In the genomic region with DNA sequence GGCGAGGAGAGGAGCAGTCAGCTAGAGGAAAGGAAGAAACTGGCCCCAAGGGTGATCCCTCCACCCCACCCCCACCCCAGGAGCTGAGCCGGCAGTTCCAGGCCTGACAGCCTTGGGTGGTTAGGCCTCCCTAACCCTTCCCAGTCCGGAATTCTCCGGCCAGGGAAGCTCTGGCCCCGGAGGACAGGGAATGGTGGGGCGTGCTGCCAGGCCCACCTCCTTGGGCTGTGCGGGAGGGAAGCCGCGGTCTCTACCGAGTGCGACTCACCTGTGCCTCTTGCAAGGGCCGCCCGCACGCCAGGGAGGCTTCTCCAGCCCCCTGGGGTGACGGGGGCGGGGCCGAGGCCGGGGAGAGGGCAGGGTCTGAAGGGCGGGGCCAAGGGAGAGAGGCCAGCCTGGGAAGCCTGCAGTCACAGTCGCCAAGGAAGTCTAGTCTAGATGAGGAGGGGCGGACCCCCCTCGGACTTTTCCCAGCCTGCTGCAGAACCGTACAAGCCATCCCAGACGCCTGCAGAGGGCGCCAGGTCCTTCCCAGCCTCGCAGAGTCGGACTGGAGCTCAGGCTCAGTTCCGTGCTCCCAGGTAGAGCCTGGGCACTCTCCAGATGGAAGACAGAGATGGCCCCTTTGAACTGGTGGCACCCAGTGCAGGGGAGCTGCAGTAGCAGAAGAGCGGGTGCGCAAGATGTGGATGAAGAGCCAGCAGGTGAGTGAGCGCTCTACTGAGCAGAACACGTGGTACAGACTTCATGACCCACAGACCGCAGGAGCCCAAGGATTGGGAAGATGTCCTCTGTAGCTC, we compare ENCODE assay signal across 8 mouse cellular contexts. TPM values are rescaled to one million over a fixed set of nuclear protein-coding genes. Genes with fewer than 3 reads are reported as not detected.
DNase-seq lines count a peak whose midpoint lies in the region; ATAC-seq and TF ChIP-seq lines count a peak whose summit lies in the region.

A gene (minus strand): TSS at position 590 of the 800 bp plus-strand sequence.

- WGBS in bone marrow, adult 2 months, result 8% methylated on average over 33 of the region's 33 CpGs
- 3% methylated on average over 33 of the region's 33 CpGs for WGBS in embryonic facial prominence, embryonic 15.5 days
- WGBS in liver, embryonic 13.5 days (ENCODE audit: insufficient replicate concordance), result under 1% methylated on average over 33 of the region's 33 CpGs
- 2% methylated on average over 33 of the region's 33 CpGs for WGBS in neural tube, embryonic 12.5 days

- peak; percentile 80 for DNase-seq in 3T3-L1 (ENCODE audit: low read depth, low spot score)
- DNase-seq in heart, adult 9 months (ENCODE audit: low spot score in 2 of 2), result peak; percentile 73 to 78
- DNase-seq in kidney, adult 9 months, result peak; percentile 97
- DNase-seq in liver, embryonic 13.5 days, result peak; percentile 86

- peak within 1 kb of the TSS; percentile 70 for H3K4me3 ChIP-seq in bone marrow, adult 2 months (replicated peaks; ENCODE audit: control insufficient read depth, low read depth, low read length)
- H3K4me3 ChIP-seq in embryonic facial prominence, embryonic 15.5 days (replicated peaks), result peak within 1 kb of the TSS; percentile 42
- peak within 1 kb of the TSS; percentile 80 for H3K4me3 ChIP-seq in liver, embryonic 13.5 days (replicated peaks)
- peak within 1 kb of the TSS; percentile 24 for H3K4me3 ChIP-seq in neural tube, embryonic 12.5 days
- peak within 1 kb of the TSS; percentile 87 for H3K4me3 ChIP-seq in testis, adult 2 months (ENCODE audit: control insufficient read depth, low read depth, low read length)

- peak; percentile 49; the same call in 1 of the 2 replicates for TF ChIP-seq POLR2A in bone marrow, adult 2 months (IDR thresholded peaks at IDR 0.05; ENCODE audit: borderline replicate concordance, control insufficient read depth, low read depth, low read length)
- TF ChIP-seq POLR2A in testis, adult 2 months (IDR thresholded peaks at IDR 0.05; ENCODE audit: control insufficient read depth, low read depth, low read length), result 0 out of 2 replicates have a peak, but pooled peaks have one; percentile 19

- peaks cover 11% of the 10 kb centered on the region; the same call in 1 of the 2 replicates for H3K27me3 ChIP-seq in embryonic facial prominence, embryonic 15.5 days
- no peaks in the 10 kb centered on the region for H3K27me3 ChIP-seq in liver, embryonic 13.5 days
- H3K27me3 ChIP-seq in neural tube, embryonic 12.5 days (replicated peaks), result peaks cover 34% of the 10 kb centered on the region
- H3K27me3 ChIP-seq in testis, adult 2 months (ENCODE audit: control insufficient read depth, insufficient read depth, low read length), result no peaks in the 10 kb centered on the region

- H3K4me1 ChIP-seq in bone marrow, adult 2 months (ENCODE audit: control insufficient read depth, insufficient read depth, low read length), result 0 out of 2 replicates have a peak, but pooled peaks cover 2% of the 10 kb centered on the region
- peaks cover 49% of the 10 kb centered on the region for H3K4me1 ChIP-seq in embryonic facial prominence, embryonic 15.5 days
- peaks cover 70% of the 10 kb centered on the region for H3K4me1 ChIP-seq in liver, embryonic 13.5 days (replicated peaks)
- peaks cover 18% of the 10 kb centered on the region for H3K4me1 ChIP-seq in neural tube, embryonic 12.5 days
- H3K4me1 ChIP-seq in testis, adult 2 months (ENCODE audit: control insufficient read depth, insufficient read depth, low read length), result peaks cover 12% of the 10 kb centered on the region

- peak; percentile 35; the same call in 1 of the 2 replicates for TF ChIP-seq CTCF in bone marrow, adult 2 months (IDR thresholded peaks at IDR 0.05; ENCODE audit: control insufficient read depth, insufficient read depth, low read length)
- peak; percentile 36; the same call in 1 of the 2 replicates for TF ChIP-seq CTCF in testis, adult 2 months (IDR thresholded peaks at IDR 0.05; ENCODE audit: control insufficient read depth, insufficient read depth, insufficient replicate concordance, low read depth, low read length)

- H3K27ac ChIP-seq in bone marrow, adult 2 months (ENCODE audit: control insufficient read depth, insufficient read depth, low read depth, low read length, poor library complexity), result peak within 1 kb of the TSS; percentile 88
- peak within 1 kb of the TSS; percentile 29; the same call in 1 of the 2 replicates for H3K27ac ChIP-seq in embryonic facial prominence, embryonic 15.5 days (replicated peaks)
- H3K27ac ChIP-seq in liver, embryonic 13.5 days, result peak within 1 kb of the TSS; percentile 99
- H3K27ac ChIP-seq in neural tube, embryonic 12.5 days, result no peak within 1 kb of the TSS
- peak within 1 kb of the TSS; percentile 86 for H3K27ac ChIP-seq in testis, adult 2 months (ENCODE audit: control insufficient read depth, insufficient read depth, low read depth, low read length)

- H3K9me3 ChIP-seq in embryonic facial prominence, embryonic 15.5 days (replicated peaks), result no peaks in the 10 kb centered on the region
- H3K9me3 ChIP-seq in liver, embryonic 13.5 days (replicated peaks), result no peaks in the 10 kb centered on the region
- no peaks in the 10 kb centered on the region for H3K9me3 ChIP-seq in neural tube, embryonic 12.5 days

- H3K9ac ChIP-seq in embryonic facial prominence, embryonic 15.5 days, result peak within 1 kb of the TSS; percentile 18; the same call in 1 of the 2 replicates
- H3K9ac ChIP-seq in liver, embryonic 13.5 days, result peak within 1 kb of the TSS; percentile 91
- H3K9ac ChIP-seq in neural tube, embryonic 12.5 days, result peak within 1 kb of the TSS; percentile 33; the same call in 1 of the 2 replicates

- H3K4me2 ChIP-seq in embryonic facial prominence, embryonic 15.5 days (replicated peaks), result peak within 1 kb of the TSS; percentile 67
- peak within 1 kb of the TSS; percentile 79 for H3K4me2 ChIP-seq in liver, embryonic 13.5 days
- peak within 1 kb of the TSS; percentile 62 for H3K4me2 ChIP-seq in neural tube, embryonic 12.5 days (replicated peaks)

- H3K36me3 ChIP-seq in embryonic facial prominence, embryonic 15.5 days, result peaks cover 18% of the 10 kb centered on the region
- peaks cover 41% of the 10 kb centered on the region for H3K36me3 ChIP-seq in liver, embryonic 13.5 days
- peaks cover 16% of the 10 kb centered on the region for H3K36me3 ChIP-seq in neural tube, embryonic 12.5 days
- H3K36me3 ChIP-seq in testis, adult 2 months (ENCODE audit: control insufficient read depth, insufficient read depth, low read length), result no peaks in the 10 kb centered on the region; the same call in 1 of the 2 replicates

- peak; percentile 69 for ATAC-seq in embryonic facial prominence, embryonic 15.5 days (ENCODE audit: insufficient number of reproducible peaks, low FRiP score, low TSS enrichment, low read depth)
- ATAC-seq in liver, embryonic 13.5 days (ENCODE audit: low read depth), result peak; percentile 61
- peak; percentile 67 for ATAC-seq in neural tube, embryonic 12.5 days (ENCODE audit: low FRiP score, low read depth)

RNA-seq across cellular contexts. Expression of the gene that starts here (rescaled TPM):
- polyA plus RNA-seq in bone marrow, adult 2 months (2011; ENCODE audit: insufficient read depth, insufficient read length, low replicate concordance, missing spikeins), result 67.7 and 73.2 TPM in 2 replicates
- 28.4 TPM in 2 replicates for polyA plus RNA-seq in embryonic facial prominence, embryonic 15.5 days (2015; fragmentation: Nextera tagmentation; extraction: Ambion mirVana)
- 327 and 398 TPM in 2 replicates for polyA plus RNA-seq in liver, embryonic 13.5 days (2015; fragmentation: Nextera tagmentation; extraction: Ambion mirVana)
- 6.4 and 7.8 TPM in 2 replicates for polyA plus RNA-seq in neural tube, embryonic 12.5 days (2016; fragmentation: Nextera tagmentation; extraction: Ambion mirVana)
- 39.8 and 41.1 TPM in 2 replicates for polyA plus RNA-seq in testis, adult 2 months (2012; rRNA removed)

Comparison
In these comparisons a context has a peak if more than half of its experiments do, and no peak if none do; other contexts are left out.
1. H3K4me3 ChIP-seq: peak in every context shown above with its lines; median percentile 87 in testis, adult 2 months; 80 in liver, embryonic 13.5 days; 70 in bone marrow, adult 2 months; 42 in embryonic facial prominence, embryonic 15.5 days; 24 in neural tube, embryonic 12.5 days.
2. H3K9ac ChIP-seq: peak in every context shown above with its lines; median percentile 91 in liver, embryonic 13.5 days; 33 in neural tube, embryonic 12.5 days; 18 in embryonic facial prominence, embryonic 15.5 days.